Mouse (Mus musculus): ENCODE data around the gene Apol7e. TPM values are rescaled to one million over a fixed set of nuclear protein-coding genes. Genes with fewer than 3 reads are reported as not detected.

Apol7e gene
- polyA plus RNA-seq, 1 experiment, result not detected

- Histone ChIP-seq H3K36me3 (ENCODE audit: control insufficient read depth, insufficient read depth) (no peaks in the 10 kb centered on the region), H3K4me2 (ENCODE audit: low read depth) (no peak overlapping the region), H3K4me3 (no peak overlapping the region), H3K79me2 (ENCODE audit: control insufficient read depth, insufficient read depth) (no peaks in the 10 kb centered on the region), H3ac (ENCODE audit: control insufficient read depth, insufficient read length) (no peak overlapping the region), H3K27me3 (ENCODE audit: control insufficient read depth, insufficient read depth, insufficient read length) (no peaks in the 10 kb centered on the region)
- TF ChIP-seq MYOD1 (IDR thresholded peaks at IDR 0.05; ENCODE audit: control insufficient read depth in 1 of 3, insufficient read length in 2 of 3, low read depth in 2 of 3) (no peak), MYOG (IDR thresholded peaks at IDR 0.05; ENCODE audit: control insufficient read depth in 1 of 3, insufficient read depth in 1 of 3, insufficient read length in 2 of 3, low read depth in 2 of 3) (peak in 1 of 3 experiments; percentile 11)
These were observed 49.8 kb downstream of the Apol7e start for GRCm38 (mm10) chr15:77748414-77748813.

- TF ChIP-seq TCF12 (IDR thresholded peaks at IDR 0.05; ENCODE audit: insufficient read depth, poor library complexity, severe bottlenecking) (no peak), CEBPB (IDR thresholded peaks at IDR 0.05; ENCODE audit: insufficient read depth, poor library complexity, severe bottlenecking) (no peak), SRF (IDR thresholded peaks at IDR 0.05; ENCODE audit: control insufficient read depth, insufficient read length, low read depth) (no peak), MAX (IDR thresholded peaks at IDR 0.05; ENCODE audit: low read depth) (no peak), MYOD1 (IDR thresholded peaks at IDR 0.05; ENCODE audit: control insufficient read depth in 1 of 3, insufficient read length in 2 of 3, low read depth in 2 of 3) (no peak), REST (IDR thresholded peaks at IDR 0.05; ENCODE audit: insufficient read depth, insufficient read length) (no peak), E2F4 (IDR thresholded peaks at IDR 0.05; ENCODE audit: insufficient read depth) (no peak), TCF3 (IDR thresholded peaks at IDR 0.05; ENCODE audit: insufficient read length, low read depth) (no peak), POLR2A (IDR thresholded peaks at IDR 0.05; ENCODE audit: insufficient read length, low read depth) (no peak), MYOG (IDR thresholded peaks at IDR 0.05; ENCODE audit: control insufficient read depth in 1 of 3, insufficient read depth in 1 of 3, insufficient read length in 2 of 3, low read depth in 2 of 3) (no peak), USF1 (IDR thresholded peaks at IDR 0.05; ENCODE audit: low read depth) (no peak), POLR2AphosphoS2 (IDR thresholded peaks at IDR 0.05; ENCODE audit: insufficient read length, low read depth) (no peak)
- Histone ChIP-seq H3K36me3 (ENCODE audit: control insufficient read depth, insufficient read depth) (no peaks in the 10 kb centered on the region), H3ac (ENCODE audit: control insufficient read depth, insufficient read length) (no peak overlapping the region), H3K4me3 (no peak overlapping the region), H3K79me2 (ENCODE audit: control insufficient read depth, insufficient read depth) (no peaks in the 10 kb centered on the region), H3K27me3 (ENCODE audit: control insufficient read depth, insufficient read depth, insufficient read length) (no peaks in the 10 kb centered on the region), H3K4me2 (ENCODE audit: low read depth) (no peak overlapping the region)
These were observed 51.1 kb downstream of the Apol7e start for GRCm38 (mm10) chr15:77749717-77750116.

- H3K4me3 ChIP-seq, result no peak overlapping the region
- H3K27me3 ChIP-seq (ENCODE audit: control insufficient read depth, insufficient read depth, insufficient read length), result no peaks in the 10 kb centered on the region
- no peaks in the 10 kb centered on the region for H3K79me2 ChIP-seq (ENCODE audit: control insufficient read depth, insufficient read depth)
- H3K36me3 ChIP-seq (ENCODE audit: control insufficient read depth, insufficient read depth), result no peaks in the 10 kb centered on the region
- H3ac ChIP-seq (ENCODE audit: control insufficient read depth, insufficient read length), result no peak overlapping the region
- no peak for TF ChIP-seq MYOD1 (IDR thresholded peaks at IDR 0.05; ENCODE audit: control insufficient read depth in 1 of 3, insufficient read length in 2 of 3, low read depth in 2 of 3)
- no peak for TF ChIP-seq CEBPB (IDR thresholded peaks at IDR 0.05; ENCODE audit: insufficient read depth, poor library complexity, severe bottlenecking)
- TF ChIP-seq USF1 (IDR thresholded peaks at IDR 0.05; ENCODE audit: low read depth), result peak; percentile 11
- no peak for TF ChIP-seq TCF12 (IDR thresholded peaks at IDR 0.05; ENCODE audit: insufficient read depth, poor library complexity, severe bottlenecking)
- TF ChIP-seq POLR2AphosphoS2 (IDR thresholded peaks at IDR 0.05; ENCODE audit: insufficient read length, low read depth), result no peak
- TF ChIP-seq MYOG (IDR thresholded peaks at IDR 0.05; ENCODE audit: control insufficient read depth in 1 of 3, insufficient read depth in 1 of 3, insufficient read length in 2 of 3, low read depth in 2 of 3), result no peak
- H3K4me2 ChIP-seq (ENCODE audit: low read depth), result no peak overlapping the region
These were observed 51.8 kb downstream of the Apol7e start for GRCm38 (mm10) chr15:77750461-77750860.

GRCm38 (mm10) chr15:77752443-77752842, 53.8 kb downstream of the Apol7e start:
- H3K79me2 ChIP-seq (ENCODE audit: control insufficient read depth, insufficient read depth), result no peaks in the 10 kb centered on the region
- H3K4me3 ChIP-seq, result no peak overlapping the region
- H3K36me3 ChIP-seq (ENCODE audit: control insufficient read depth, insufficient read depth), result no peaks in the 10 kb centered on the region
- H3K27me3 ChIP-seq (ENCODE audit: control insufficient read depth, insufficient read depth, insufficient read length), result no peaks in the 10 kb centered on the region
- no peak overlapping the region for H3ac ChIP-seq (ENCODE audit: control insufficient read depth, insufficient read length)
- no peak overlapping the region for H3K4me2 ChIP-seq (ENCODE audit: low read depth)
- no peak for TF ChIP-seq MYOG (IDR thresholded peaks at IDR 0.05; ENCODE audit: control insufficient read depth in 1 of 3, insufficient read depth in 1 of 3, insufficient read length in 2 of 3, low read depth in 2 of 3)
- no peak for TF ChIP-seq POLR2A (IDR thresholded peaks at IDR 0.05; ENCODE audit: insufficient read length, low read depth)
- TF ChIP-seq E2F4 (IDR thresholded peaks at IDR 0.05; ENCODE audit: insufficient read depth), result no peak
- TF ChIP-seq TCF3 (IDR thresholded peaks at IDR 0.05; ENCODE audit: insufficient read length, low read depth), result no peak
- TF ChIP-seq TCF12 (IDR thresholded peaks at IDR 0.05; ENCODE audit: insufficient read depth, poor library complexity, severe bottlenecking), result no peak
- TF ChIP-seq MAX (IDR thresholded peaks at IDR 0.05; ENCODE audit: low read depth), result no peak
- no peak for TF ChIP-seq MYOD1 (IDR thresholded peaks at IDR 0.05; ENCODE audit: control insufficient read depth in 1 of 3, insufficient read length in 2 of 3, low read depth in 2 of 3)
- TF ChIP-seq REST (IDR thresholded peaks at IDR 0.05; ENCODE audit: insufficient read depth, insufficient read length), result no peak
- no peak for TF ChIP-seq CEBPB (IDR thresholded peaks at IDR 0.05; ENCODE audit: insufficient read depth, poor library complexity, severe bottlenecking)
- TF ChIP-seq USF1 (IDR thresholded peaks at IDR 0.05; ENCODE audit: low read depth), result no peak
- TF ChIP-seq SRF (IDR thresholded peaks at IDR 0.05; ENCODE audit: control insufficient read depth, insufficient read length, low read depth), result no peak
- no peak for TF ChIP-seq POLR2AphosphoS2 (IDR thresholded peaks at IDR 0.05; ENCODE audit: insufficient read length, low read depth)

- Histone ChIP-seq H3ac (ENCODE audit: control insufficient read depth, insufficient read length) (no peak overlapping the region), H3K79me2 (ENCODE audit: control insufficient read depth, insufficient read depth) (no peaks in the 10 kb centered on the region), H3K36me3 (ENCODE audit: control insufficient read depth, insufficient read depth) (peaks cover 1% of the 10 kb centered on the region), H3K27me3 (ENCODE audit: control insufficient read depth, insufficient read depth, insufficient read length) (no peaks in the 10 kb centered on the region), H3K4me3 (no peak overlapping the region), H3K4me2 (ENCODE audit: low read depth) (no peak overlapping the region)
- TF ChIP-seq MYOD1 (IDR thresholded peaks at IDR 0.05; ENCODE audit: control insufficient read depth in 1 of 3, insufficient read length in 2 of 3, low read depth in 2 of 3) (no peak), TCF3 (IDR thresholded peaks at IDR 0.05; ENCODE audit: insufficient read length, low read depth) (no peak), REST (IDR thresholded peaks at IDR 0.05; ENCODE audit: insufficient read depth, insufficient read length) (no peak), MYOG (IDR thresholded peaks at IDR 0.05; ENCODE audit: control insufficient read depth in 1 of 3, insufficient read depth in 1 of 3, insufficient read length in 2 of 3, low read depth in 2 of 3) (no peak), MAX (IDR thresholded peaks at IDR 0.05; ENCODE audit: low read depth) (no peak), SRF (IDR thresholded peaks at IDR 0.05; ENCODE audit: control insufficient read depth, insufficient read length, low read depth) (no peak), POLR2A (IDR thresholded peaks at IDR 0.05; ENCODE audit: insufficient read length, low read depth) (no peak), E2F4 (IDR thresholded peaks at IDR 0.05; ENCODE audit: insufficient read depth) (no peak), POLR2AphosphoS2 (IDR thresholded peaks at IDR 0.05; ENCODE audit: insufficient read length, low read depth) (no peak), USF1 (IDR thresholded peaks at IDR 0.05; ENCODE audit: low read depth) (no peak), CEBPB (IDR thresholded peaks at IDR 0.05; ENCODE audit: insufficient read depth, poor library complexity, severe bottlenecking) (no peak), TCF12 (IDR thresholded peaks at IDR 0.05; ENCODE audit: insufficient read depth, poor library complexity, severe bottlenecking) (no peak)
These were observed 56.5 kb downstream of the Apol7e start for GRCm38 (mm10) chr15:77755132-77755531.

Measured in myocyte (in vitro differentiated cells).